16 mouse cellular contexts compared by ENCODE assay signal in genomic region chr6:134430161-134430799, GRCm38 (mm10). TPM values are rescaled to one million over a fixed set of nuclear protein-coding genes. Genes with fewer than 3 reads are reported as not detected.
DNase-seq lines count a peak whose midpoint lies in the region; ATAC-seq and TF ChIP-seq lines count a peak whose summit lies in the region.
"Had no signal": no experiment of that assay in that cellular context is flagged by ENCODE, and none has a peak within 500 bp of the region (broad histone marks: within the 10 kb centered on the region; RNA-seq: fewer than 3 reads in every experiment).

No protein-coding gene starts in this region.

- H3K9me3 ChIP-seq in heart, embryonic 12.5 days (replicated peaks) = no peaks in the 10 kb centered on the region
- no peaks in the 10 kb centered on the region for H3K9me3 ChIP-seq in liver, embryonic 14.5 days (ENCODE audit: control insufficient read depth, low read length)
- H3K9me3 ChIP-seq in liver, embryonic 12.5 days (replicated peaks) = no peaks in the 10 kb centered on the region
- H3K9me3 ChIP-seq: liver, embryonic 13.5 days had no signal

- TF ChIP-seq CTCF in liver, embryonic 14.5 days (IDR thresholded peaks at IDR 0.05; ENCODE audit: low read depth) = 0 out of 2 replicates have a peak, but pooled peaks have one; percentile 12

- H3K9ac ChIP-seq in heart, embryonic 12.5 days = no peak overlapping the region
- H3K9ac ChIP-seq in liver, embryonic 14.5 days (replicated peaks) = no peak overlapping the region
- no peak overlapping the region for H3K9ac ChIP-seq in liver, embryonic 12.5 days
- H3K9ac ChIP-seq: liver, embryonic 13.5 days had no signal

- H3K27me3 ChIP-seq in heart, embryonic 12.5 days (replicated peaks) = no peaks in the 10 kb centered on the region
- H3K27me3 ChIP-seq in liver, embryonic 14.5 days (ENCODE audit: control insufficient read depth, insufficient read depth, low read length) = no peaks in the 10 kb centered on the region
- H3K27me3 ChIP-seq in liver, embryonic 12.5 days (replicated peaks) = 0 out of 2 replicates have a peak, but pooled peaks cover 3% of the 10 kb centered on the region
- H3K27me3 ChIP-seq: liver, embryonic 13.5 days had no signal

- H3K4me1 ChIP-seq in heart, embryonic 12.5 days (replicated peaks) = peaks cover 3% of the 10 kb centered on the region; the same call in 1 of the 2 replicates
- H3K4me1 ChIP-seq in liver, embryonic 14.5 days (replicated peaks; ENCODE audit: control insufficient read depth in 2 of 2, insufficient read depth in 2 of 2, low read length in 1 of 2) = peaks cover 0 to 2% of the 10 kb centered on the region in 2 experiments; a peak in 2 of 4 replicates
- peaks cover 3% of the 10 kb centered on the region; the same call in 1 of the 2 replicates for H3K4me1 ChIP-seq in liver, embryonic 12.5 days

- TF ChIP-seq EP300 in liver, embryonic 14.5 days (IDR thresholded peaks at IDR 0.05; ENCODE audit: low read depth) = no peak

- DNase-seq in heart, adult 8-10 months (ENCODE audit: low spot score) = peak; percentile 66
- no peak for DNase-seq in liver, embryonic 14.5 days (ENCODE audit: low read depth in 3 of 3, low spot score in 3 of 3)
- peak; percentile 48 for DNase-seq in brain, adult 2 months (ENCODE audit: low read depth, low spot score)
- DNase-seq in lung, postnatal 36 days = peak; percentile 46
- no peak for DNase-seq in layer of hippocampus, adult 18-20 months (ENCODE audit: low spot score in 2 of 2)
- no peak for DNase-seq in cerebellum, adult 11 months
- DNase-seq: adrenal gland, adult 2 months; cerebellum, postnatal 25 days; liver, embryonic 13.5 days; right cerebral cortex, postnatal 4 days had no signal

- no peak overlapping the region for H3K27ac ChIP-seq in heart, embryonic 12.5 days (ENCODE audit: poor library complexity, severe bottlenecking)
- H3K27ac ChIP-seq in liver, embryonic 14.5 days = no peak overlapping the region
- no peak overlapping the region for H3K27ac ChIP-seq in liver, embryonic 12.5 days
- H3K27ac ChIP-seq: liver, embryonic 13.5 days had no signal

- no peak overlapping the region for H3K4me2 ChIP-seq in heart, embryonic 12.5 days
- H3K4me2 ChIP-seq in liver, embryonic 14.5 days (ENCODE audit: low read depth) = no peak overlapping the region
- H3K4me2 ChIP-seq in liver, embryonic 12.5 days = no peak overlapping the region
- H3K4me2 ChIP-seq: liver, embryonic 13.5 days had no signal

- no peak for ATAC-seq in heart, embryonic 12.5 days (ENCODE audit: insufficient number of reproducible peaks, low FRiP score)
- no peak for ATAC-seq in liver, embryonic 14.5 days (ENCODE audit: insufficient read depth)
- ATAC-seq in liver, embryonic 12.5 days = no peak
- ATAC-seq: CD4-positive, CD25-positive, alpha-beta regulatory T cell, adult 4 months had no signal

- no peaks in the 10 kb centered on the region for H3K36me3 ChIP-seq in heart, embryonic 12.5 days
- no peaks in the 10 kb centered on the region for H3K36me3 ChIP-seq in liver, embryonic 14.5 days (replicated peaks; ENCODE audit: control insufficient read depth, insufficient read depth, low read depth)
- H3K36me3 ChIP-seq in liver, embryonic 12.5 days = no peaks in the 10 kb centered on the region
- H3K36me3 ChIP-seq: liver, embryonic 13.5 days had no signal

- no peak overlapping the region for H3K4me3 ChIP-seq in heart, embryonic 12.5 days
- H3K4me3 ChIP-seq in liver, embryonic 14.5 days (ENCODE audit: insufficient read depth in 1 of 2, low read depth in 2 of 2, low read length in 2 of 2) = no peak overlapping the region
- no peak overlapping the region for H3K4me3 ChIP-seq in liver, embryonic 12.5 days
- H3K4me3 ChIP-seq: liver, embryonic 13.5 days had no signal

- WGBS in heart, embryonic 12.5 days = 73% methylated on average over 9 of the region's 9 CpGs
- WGBS in liver, embryonic 14.5 days (ENCODE audit: insufficient replicate concordance) = 61% methylated on average over 9 of the region's 9 CpGs
- WGBS in liver, embryonic 12.5 days (ENCODE audit: insufficient replicate concordance) = 63% methylated on average over 9 of the region's 9 CpGs

RNA-seq across cellular contexts. Expression of gene Bcl2l14, which starts 34.2 kb away (rescaled TPM):
- total RNA-seq in heart, adult 8-10 months (2022) = not detected
- polyA plus RNA-seq in heart, embryonic 12.5 days (2016; fragmentation: Nextera tagmentation; extraction: Ambion mirVana) = 0.31 TPM in 1 of 2 replicates, not detected in the other
- polyA plus RNA-seq in liver, embryonic 14.5 days (2012; rRNA removed) = 0.03 and 0.08 TPM in 2 replicates
- 0.10 TPM in 1 of 2 replicates, not detected in the other for polyA plus RNA-seq in liver, embryonic 14.5 days (2014; fragmentation: Nextera tagmentation; extraction: Ambion mirVana)
- polyA plus RNA-seq in liver, embryonic 12.5 days (2016; fragmentation: Nextera tagmentation; extraction: Ambion mirVana) = 0.38 and 0.41 TPM in 2 replicates
- not detected for total RNA-seq in layer of hippocampus, adult 18-20 months (2021)
- total RNA-seq: adrenal gland, adult 2 months; layer of hippocampus, adult 8-10 months; left cerebral cortex, postnatal 10 days had no signal
- polyA plus RNA-seq: adrenal gland, adult 2 months; frontal cortex, adult 2 months had no signal

Comparison
In these comparisons a context has a peak if more than half of its experiments do, and no peak if none do; other contexts are left out.
1. DNase-seq: peak in heart, adult 8-10 months (single experiment), brain, adult 2 months (single experiment) and lung, postnatal 36 days (single experiment); none in liver, embryonic 14.5 days (0 of 3), layer of hippocampus, adult 18-20 months (0 of 2) and cerebellum, adult 11 months (single experiment).